Mouse (Mus musculus) neural tube, embryonic 12.5 days (tissue): ENCODE measurements around the gene H2-DMb1. TPM values are rescaled to one million over a fixed set of nuclear protein-coding genes. Genes with fewer than 3 reads are reported as not detected.

ENCODE experiments used
- ATAC-seq: fragments of 200-750 bp; cut with Nextera tagmentation; 2 replicates; pipeline ENCODE4 v1.8.0; 2017; ENCODE audit warnings: low read depth, mild to moderate bottlenecking, moderate TSS enrichment, moderate library complexity; ENCODE audit not compliant: low FRiP score
- H3K27ac ChIP-seq: fragments of 300-500 bp; sonication (generic); 2 replicates; pipeline ENCODE4 v1.5.1; 2016
- H3K27me3 ChIP-seq: fragments of 300-500 bp; sonication (generic); replicated peaks from 2 replicates; pipeline ENCODE4 v1.6.1; 2016; ENCODE audit warnings: mild to moderate bottlenecking
- H3K36me3 ChIP-seq: fragments of 300-500 bp; sonication (generic); 2 replicates; pipeline ENCODE4 v1.6.1; 2016; ENCODE audit warnings: mild to moderate bottlenecking
- H3K4me1 ChIP-seq: fragments of 300-500 bp; sonication (generic); 2 replicates; pipeline ENCODE4 v1.6.1; 2016
- H3K4me2 ChIP-seq: fragments of 300-500 bp; sonication (generic); replicated peaks from 2 replicates; pipeline ENCODE4 v1.6.1; 2016; ENCODE audit warnings: mild to moderate bottlenecking
- H3K4me3 ChIP-seq: fragments of 300-500 bp; sonication (generic); 2 replicates; pipeline ENCODE4 v1.5.1; 2016
- H3K9ac ChIP-seq: fragments of 300-500 bp; sonication (generic); 2 replicates; pipeline ENCODE4 v1.6.1; 2016; ENCODE audit warnings: mild to moderate bottlenecking
- H3K9me3 ChIP-seq: fragments of 300-500 bp; sonication (generic); 2 replicates; pipeline ENCODE4 v1.6.1; 2016; ENCODE audit warnings: mild to moderate bottlenecking
- WGBS: fragments of 180-500 bp; shearing (Covaris S2); methylation state at CpG from one replicate; pipeline ENCODE4 v1.1.7; 2016; 5-methylcytosine and 5-hydroxymethylcytosine counted together
- polyA plus RNA-seq: library from polyadenylated mRNA; unstranded; fragments of >200 nt; fragmentation: Nextera tagmentation; extraction: Ambion mirVana; gene quantifications from 2 replicates; pipeline ENCODE4 v1.2.1, GENCODE M21; 2016

Gene H2-DMb1
- polyA plus RNA-seq, 1 experiment from 2014 or later: 0.23 TPM

GRCm38 (mm10) chr17:34188010-34188409 is 35.1 kb downstream of the H2-DMb1 start:
- Histone ChIP-seq H3K36me3 (no peaks in the 10 kb centered on the region), H3K27me3 (peaks cover 74% of the 10 kb centered on the region)
- no peak for ATAC-seq

GRCm38 (mm10) chr17:34188986-34189385 is 36.1 kb downstream of the H2-DMb1 start:
- Histone ChIP-seq H3K27me3 (peaks cover 80% of the 10 kb centered on the region), H3K4me2 (no peak overlapping the region), H3K36me3 (no peaks in the 10 kb centered on the region), H3K9ac (no peak overlapping the region), H3K4me1 (peaks cover 15% of the 10 kb centered on the region), H3K27ac (no peak overlapping the region), H3K9me3 (no peaks in the 10 kb centered on the region), H3K4me3 (no peak overlapping the region)
- WGBS: 71% methylated on average over 6 of the region's 6 CpGs
- ATAC-seq: no peak

More at GRCm38 (mm10) chr17:34188010-34188409, 35.1 kb downstream of the H2-DMb1 start:
- Histone ChIP-seq H3K4me1 (peaks cover 15% of the 10 kb centered on the region), H3K9ac (peak overlapping the region; percentile 36), H3K4me2 (peak overlapping the region; percentile 76), H3K27ac (no peak overlapping the region), H3K9me3 (no peaks in the 10 kb centered on the region), H3K4me3 (peak overlapping the region; percentile 35)
- 2% methylated on average over 20 of the region's 20 CpGs for WGBS

GRCm38 (mm10) chr17:34192852-34193251 is 40.0 kb downstream of the H2-DMb1 start:
- ATAC-seq: no peak
- Histone ChIP-seq H3K27ac (no peak overlapping the region), H3K27me3 (peaks cover 88% of the 10 kb centered on the region), H3K4me3 (no peak overlapping the region), H3K36me3 (no peaks in the 10 kb centered on the region), H3K9ac (no peak overlapping the region), H3K4me1 (peaks cover 9% of the 10 kb centered on the region), H3K9me3 (no peaks in the 10 kb centered on the region), H3K4me2 (no peak overlapping the region)
- 22% methylated on average over 16 of the region's 16 CpGs for WGBS

GRCm38 (mm10) chr17:34193468-34193867 is 40.6 kb downstream of the H2-DMb1 start:
- ATAC-seq: no peak
- no peak overlapping the region for H3K9ac ChIP-seq
- no peak overlapping the region for H3K27ac ChIP-seq
- H3K27me3 ChIP-seq: peaks cover 88% of the 10 kb centered on the region
- no peak overlapping the region for H3K4me2 ChIP-seq
- no peaks in the 10 kb centered on the region for H3K9me3 ChIP-seq
- 49% methylated on average over 8 of the region's 8 CpGs for WGBS
- peaks cover 10% of the 10 kb centered on the region for H3K4me1 ChIP-seq
- no peaks in the 10 kb centered on the region for H3K36me3 ChIP-seq
- no peak overlapping the region for H3K4me3 ChIP-seq

GRCm38 (mm10) chr17:34194723-34195122 is 41.9 kb downstream of the H2-DMb1 start:
- Histone ChIP-seq H3K4me2 (no peak overlapping the region), H3K27ac (no peak overlapping the region), H3K36me3 (no peaks in the 10 kb centered on the region), H3K9ac (no peak overlapping the region), H3K9me3 (no peaks in the 10 kb centered on the region), H3K4me1 (peaks cover 10% of the 10 kb centered on the region), H3K27me3 (peaks cover 90% of the 10 kb centered on the region), H3K4me3 (no peak overlapping the region)
- WGBS: 89% methylated on average over 4 of the region's 4 CpGs
- ATAC-seq: no peak

GRCm38 (mm10) chr17:34196491-34196890 is 43.6 kb downstream of the H2-DMb1 start:
- H3K4me2 ChIP-seq: no peak overlapping the region
- H3K4me3 ChIP-seq: no peak overlapping the region
- peaks cover 84% of the 10 kb centered on the region for H3K27me3 ChIP-seq
- ATAC-seq: no peak
- no peak overlapping the region for H3K27ac ChIP-seq
- WGBS: 26% methylated on average over 12 of the region's 12 CpGs
- H3K36me3 ChIP-seq: no peaks in the 10 kb centered on the region
- no peak overlapping the region for H3K9ac ChIP-seq
- H3K4me1 ChIP-seq: peaks cover 10% of the 10 kb centered on the region
- H3K9me3 ChIP-seq: no peaks in the 10 kb centered on the region

- no peaks in the 10 kb centered on the region for H3K9me3 ChIP-seq
- H3K9ac ChIP-seq: no peak within 1 kb of the TSS; the same call in 1 of the 2 replicates
- H3K4me3 ChIP-seq: peak within 1 kb of the TSS; percentile 27
- ATAC-seq: peak; percentile 81
- peaks cover 80% of the 10 kb centered on the region for H3K27me3 ChIP-seq
- no peaks in the 10 kb centered on the region for H3K36me3 ChIP-seq
- peaks cover 10% of the 10 kb centered on the region for H3K4me1 ChIP-seq
- H3K27ac ChIP-seq: no peak within 1 kb of the TSS
- peak within 1 kb of the TSS; percentile 57 for H3K4me2 ChIP-seq
- 5% methylated on average over 41 of the region's 41 CpGs for WGBS
Measured at GRCm38 (mm10) chr17:34196941-34197894, 44.3 kb downstream of the H2-DMb1 start, which contains the start of gene Psmb8. Psmb8 (plus strand) TSS chr17:34197721.

- no peak overlapping the region for H3K9ac ChIP-seq
- peak overlapping the region; percentile 27 for H3K4me3 ChIP-seq
- H3K4me2 ChIP-seq: peak overlapping the region; percentile 57
- peaks cover 10% of the 10 kb centered on the region for H3K4me1 ChIP-seq
- H3K9me3 ChIP-seq: no peaks in the 10 kb centered on the region
- H3K27ac ChIP-seq: no peak overlapping the region
- 1% methylated on average over 32 of the region's 32 CpGs for WGBS
- peaks cover 74% of the 10 kb centered on the region for H3K27me3 ChIP-seq
- no peaks in the 10 kb centered on the region for H3K36me3 ChIP-seq
- ATAC-seq: no peak
Measured at GRCm38 (mm10) chr17:34197904-34198520, 45.1 kb downstream of the H2-DMb1 start.

GRCm38 (mm10) chr17:34198521-34198912 is 45.6 kb downstream of the H2-DMb1 start:
- Histone ChIP-seq H3K9ac (no peak overlapping the region), H3K9me3 (no peaks in the 10 kb centered on the region), H3K4me3 (peak overlapping the region; percentile 27), H3K4me2 (peak overlapping the region; percentile 57), H3K4me1 (peaks cover 10% of the 10 kb centered on the region), H3K36me3 (no peaks in the 10 kb centered on the region), H3K27ac (no peak overlapping the region), H3K27me3 (peaks cover 72% of the 10 kb centered on the region)
- 10% methylated on average over 11 of the region's 11 CpGs for WGBS
- no peak for ATAC-seq

- H3K27me3 ChIP-seq: peaks cover 71% of the 10 kb centered on the region
- H3K36me3 ChIP-seq: no peaks in the 10 kb centered on the region
- no peak overlapping the region for H3K27ac ChIP-seq
- H3K4me3 ChIP-seq: no peak overlapping the region
- H3K9me3 ChIP-seq: no peaks in the 10 kb centered on the region
- peaks cover 10% of the 10 kb centered on the region for H3K4me1 ChIP-seq
- ATAC-seq: no peak
- H3K9ac ChIP-seq: no peak overlapping the region
- WGBS: 68% methylated on average over 12 of the region's 12 CpGs
- H3K4me2 ChIP-seq: no peak overlapping the region
Measured at GRCm38 (mm10) chr17:34199050-34199619, 46.3 kb downstream of the H2-DMb1 start.

- 88% methylated on average over 10 of the region's 10 CpGs for WGBS
- no peaks in the 10 kb centered on the region for H3K36me3 ChIP-seq
- H3K27ac ChIP-seq: no peak overlapping the region
- peaks cover 67% of the 10 kb centered on the region for H3K27me3 ChIP-seq
- H3K4me1 ChIP-seq: peaks cover 16% of the 10 kb centered on the region
- H3K4me2 ChIP-seq: no peak overlapping the region
- H3K9ac ChIP-seq: no peak overlapping the region
- no peak overlapping the region for H3K4me3 ChIP-seq
- no peaks in the 10 kb centered on the region for H3K9me3 ChIP-seq
- ATAC-seq: no peak
Measured at GRCm38 (mm10) chr17:34200047-34200446, 47.2 kb downstream of the H2-DMb1 start.
